Mouse (Mus musculus) C2C12 (cell line): Measurements from ENCODE around the gene Caprin1. TPM values are rescaled to one million over a fixed set of nuclear protein-coding genes. Genes with fewer than 3 reads are reported as not detected.

ENCODE experiments used
- H3K27me3 ChIP-seq: one replicate; pipeline ENCODE4 v1.6.1; 2011; ENCODE audit not compliant: control insufficient read depth, insufficient read depth, insufficient read length
- H3K36me3 ChIP-seq: one replicate; pipeline ENCODE4 v1.6.1; 2011; ENCODE audit not compliant: control insufficient read depth, insufficient read depth
- H3K4me3 ChIP-seq: one replicate; pipeline ENCODE4 v1.5.1; 2011; ENCODE audit warnings: mild to moderate bottlenecking, control low read depth; ENCODE audit not compliant: poor library complexity, insufficient read depth, severe bottlenecking
- H3K79me2 ChIP-seq: one replicate; pipeline ENCODE4 v1.6.1; 2011; ENCODE audit not compliant: control insufficient read depth, insufficient read depth
- H3K79me3 ChIP-seq: one replicate; pipeline ENCODE4 v1.6.1; 2011; ENCODE audit warnings: low read depth, control low read depth
- H3ac ChIP-seq: one replicate; pipeline ENCODE3; 2011; ENCODE audit warnings: low read depth; ENCODE audit not compliant: control insufficient read depth, insufficient read length
- CEBPB ChIP-seq: IDR thresholded peaks from one replicate; pipeline ENCODE4 v1.6.1; 2011; ENCODE audit warnings: low read depth, mild to moderate bottlenecking, control low read depth, moderate library complexity
- CTCF ChIP-seq: IDR thresholded peaks from one replicate; pipeline ENCODE4 v1.5.1; 2011; ENCODE audit not compliant: control insufficient read depth, insufficient read depth, insufficient read length
- FOSL1 ChIP-seq: IDR thresholded peaks from one replicate; pipeline ENCODE4 v1.8.0; 2011; ENCODE audit warnings: mild to moderate bottlenecking, low read length; ENCODE audit not compliant: poor library complexity, insufficient read depth, severe bottlenecking
- MAX ChIP-seq: IDR thresholded peaks from one replicate; pipeline ENCODE4 v1.6.1; 2011; ENCODE audit warnings: mild to moderate bottlenecking, control low read depth
- MYOD1 ChIP-seq: IDR thresholded peaks from one replicate; pipeline ENCODE4 v1.6.1; 2011; ENCODE audit warnings: low read depth; ENCODE audit not compliant: control insufficient read depth, insufficient read length
- MYOG ChIP-seq: IDR thresholded peaks from one replicate; pipeline ENCODE4 v1.6.1; 2011; ENCODE audit not compliant: control insufficient read depth, insufficient read length; ENCODE audit errors: extremely low read depth
- USF1 ChIP-seq: IDR thresholded peaks from one replicate; pipeline ENCODE4 v1.6.1; 2011; ENCODE audit warnings: low read depth, mild to moderate bottlenecking, control low read depth, moderate library complexity
- microRNA-seq: library from miRNA; unstranded; fragments of <30 nt; microRNA quantifications from one replicate; pipeline ENCODE4, GENCODE M21; 2019; ENCODE audit warnings: borderline microRNAs expressed
- polyA plus RNA-seq: library from polyadenylated mRNA; unstranded; fragments of >200 nt; fragmentation: generic; extraction: Trizol; gene quantifications from one replicate; pipeline ENCODE4 v1.2.1, GENCODE M21; 2012; ENCODE audit warnings: missing spikeins

Caprin1 gene
- polyA plus RNA-seq, 1 experiment = 161 TPM

GRCm38 (mm10) chr2:103714412-103714811 lies 83.0 kb downstream of the Caprin1 start:
- Histone ChIP-seq H3K79me3 (no peaks in the 10 kb centered on the region), H3K27me3 (no peaks in the 10 kb centered on the region), H3K4me3 (no peak overlapping the region), H3ac (no peak overlapping the region), H3K79me2 (no peaks in the 10 kb centered on the region), H3K36me3 (peaks cover 19% of the 10 kb centered on the region)
- no peak for TF ChIP-seq MAX
- TF ChIP-seq CTCF = no peak
- TF ChIP-seq CEBPB = no peak
- TF ChIP-seq FOSL1 = no peak
- no peak for TF ChIP-seq USF1
- no peak for TF ChIP-seq MYOD1
- TF ChIP-seq MYOG = no peak

GRCm38 (mm10) chr2:103713831-103714230 lies 83.6 kb downstream of the Caprin1 start:
- no peak for TF ChIP-seq USF1
- TF ChIP-seq MYOG = no peak
- TF ChIP-seq FOSL1 = no peak
- TF ChIP-seq CTCF = no peak
- no peak for TF ChIP-seq CEBPB
- TF ChIP-seq MAX = no peak
- no peak for TF ChIP-seq MYOD1
- Histone ChIP-seq H3ac (no peak overlapping the region), H3K27me3 (no peaks in the 10 kb centered on the region), H3K79me2 (no peaks in the 10 kb centered on the region), H3K79me3 (no peaks in the 10 kb centered on the region), H3K4me3 (no peak overlapping the region), H3K36me3 (peaks cover 19% of the 10 kb centered on the region)

Small RNA genes within 50 kb of the gene (microRNA-seq; reads per million reads assigned to microRNA genes)
- gene Gm22757 (not detected), gene Gm22761 (not detected)

Other genes starting within 250 kb of the Caprin1 start
- gene Abtb2, start 231.3 kb downstream of the Caprin1 start, polyA plus RNA-seq = 4.0 TPM
- 28.0 TPM for gene Nat10, start 36.4 kb downstream of the Caprin1 start, polyA plus RNA-seq
- not detected for gene Lmo2, start 160.3 kb upstream of the Caprin1 start, polyA plus RNA-seq
- 8.5 TPM for gene Fbxo3, start 230.1 kb upstream of the Caprin1 start, polyA plus RNA-seq
- gene 4931422A03Rik, start 230.7 kb upstream of the Caprin1 start, polyA plus RNA-seq = 0.11 TPM